Mouse (Mus musculus) right cerebral cortex, postnatal 25 days (tissue): Measurements from ENCODE around the gene Igbp1b.

ENCODE experiments used
- DNase-seq: peaks from one replicate; pipeline ENCODE4 v3.0.0; 2022

Igbp1b gene

DNA sequence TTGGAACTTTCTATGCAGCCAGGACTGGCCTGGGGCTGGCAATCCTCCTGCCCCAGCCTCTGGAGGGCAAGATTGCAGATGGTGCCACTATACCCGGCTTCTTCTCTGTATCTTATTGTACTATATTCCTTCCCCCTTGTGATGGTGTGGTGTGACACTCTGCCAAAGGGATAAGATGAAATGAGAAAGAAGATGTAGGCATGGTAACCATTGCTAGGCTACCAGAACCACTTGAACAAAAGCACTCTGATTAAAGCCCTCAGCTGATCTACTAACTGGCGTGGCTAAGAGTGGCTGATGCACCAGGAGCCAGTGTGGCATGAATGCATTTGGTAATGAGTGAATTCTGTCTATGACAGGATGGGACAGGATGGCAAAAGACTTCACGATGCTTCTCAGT is at the start of gene Igbp1b:
Igbp1b (minus strand) TSS at position 29 of the 400 bp plus-strand sequence.
- DNase-seq = no peak

GRCm38 (mm10) chr6:138682959-138683358 is 24.6 kb upstream of the Igbp1b start:
- no peak for DNase-seq

DNA sequence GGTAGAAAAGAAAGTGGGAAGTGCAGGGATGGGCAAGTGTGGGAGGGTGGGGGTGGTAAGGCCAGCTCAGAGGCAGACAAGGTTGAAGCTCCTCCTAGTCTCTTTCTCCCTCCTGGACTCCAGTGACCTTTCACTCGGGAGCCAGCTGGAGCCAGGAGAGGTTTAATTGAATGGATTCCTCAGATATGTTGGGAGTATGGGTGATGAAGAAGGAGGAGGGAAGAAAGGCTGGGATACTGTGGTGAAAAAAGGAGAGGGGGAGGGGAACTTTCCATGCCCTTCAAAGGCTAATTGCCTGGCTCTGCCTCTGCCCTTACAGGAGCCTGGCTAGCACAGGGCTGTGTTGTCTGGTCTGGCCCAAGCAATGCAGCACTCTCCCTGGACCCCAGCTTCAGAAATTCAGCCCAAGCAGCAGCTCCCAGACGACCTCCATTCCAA is 14.4 kb upstream of the Igbp1b start:
- DNase-seq = no peak

- DNase-seq = no peak
Measured at GRCm38 (mm10) chr6:138665416-138665815, 7.1 kb upstream of the Igbp1b start.

GRCm38 (mm10) chr6:138645604-138646003 is 12.7 kb downstream of the Igbp1b start:
- no peak for DNase-seq

DNA sequence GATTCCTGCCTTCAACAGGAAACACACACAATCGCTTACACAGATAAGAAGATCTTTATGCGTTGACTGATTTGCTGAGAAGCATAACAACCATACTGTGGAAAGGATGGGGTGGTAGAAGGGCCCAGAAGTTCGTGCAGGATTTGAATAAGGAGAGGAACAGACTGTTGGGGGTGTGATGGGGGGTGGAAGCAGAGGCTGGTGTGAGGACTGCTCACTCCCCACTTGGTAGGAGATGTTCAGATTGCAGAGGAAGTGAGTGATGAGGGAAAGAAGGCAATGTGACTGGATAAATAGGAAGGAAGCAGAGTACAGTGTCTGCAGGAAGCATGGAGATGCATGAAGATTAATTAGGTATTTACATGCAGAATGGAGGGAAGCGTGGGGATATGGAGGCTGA is 19.0 kb downstream of the Igbp1b start:
- peak; percentile 8 for DNase-seq

- no peak for DNase-seq
Measured at GRCm38 (mm10) chr6:138620786-138621185, 37.6 kb downstream of the Igbp1b start.

DNA sequence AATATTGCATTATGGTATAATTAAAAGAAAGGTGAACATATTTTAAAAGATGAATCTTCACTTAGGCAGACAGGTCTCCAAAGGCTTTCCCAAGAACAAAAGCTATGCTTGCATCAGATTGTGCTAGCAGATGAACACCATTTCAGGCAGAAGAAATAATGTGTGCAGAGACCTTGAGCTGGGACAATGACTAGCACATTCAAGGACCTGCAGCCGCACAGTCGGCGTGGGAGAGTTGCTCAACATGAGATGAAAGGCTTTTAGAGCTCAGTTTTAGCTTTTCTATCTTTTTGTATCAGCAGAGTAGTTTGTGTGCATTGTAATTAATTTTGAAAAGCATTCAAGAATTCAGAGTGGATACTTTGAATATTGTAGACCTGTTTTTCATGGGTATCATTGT is 39.9 kb downstream of the Igbp1b start:
- DNase-seq = no peak
